Mouse (Mus musculus): ENCODE measurements around the gene Timm13.

- TF ChIP-seq POLR2A (IDR thresholded peaks at IDR 0.05; ENCODE audit: borderline replicate concordance, extremely low read depth, insufficient read depth, insufficient read length, poor library complexity, severe bottlenecking) (no peak), CTCF (IDR thresholded peaks at IDR 0.05; ENCODE audit: borderline replicate concordance, extremely low read depth, insufficient read depth, insufficient read length) (no peak)
These were observed 3.9 kb downstream of the Timm13 start for GRCm38 (mm10) chr10:80896581-80897485.
